11 mouse cellular contexts compared by ENCODE assay signal in the genomic region with DNA sequence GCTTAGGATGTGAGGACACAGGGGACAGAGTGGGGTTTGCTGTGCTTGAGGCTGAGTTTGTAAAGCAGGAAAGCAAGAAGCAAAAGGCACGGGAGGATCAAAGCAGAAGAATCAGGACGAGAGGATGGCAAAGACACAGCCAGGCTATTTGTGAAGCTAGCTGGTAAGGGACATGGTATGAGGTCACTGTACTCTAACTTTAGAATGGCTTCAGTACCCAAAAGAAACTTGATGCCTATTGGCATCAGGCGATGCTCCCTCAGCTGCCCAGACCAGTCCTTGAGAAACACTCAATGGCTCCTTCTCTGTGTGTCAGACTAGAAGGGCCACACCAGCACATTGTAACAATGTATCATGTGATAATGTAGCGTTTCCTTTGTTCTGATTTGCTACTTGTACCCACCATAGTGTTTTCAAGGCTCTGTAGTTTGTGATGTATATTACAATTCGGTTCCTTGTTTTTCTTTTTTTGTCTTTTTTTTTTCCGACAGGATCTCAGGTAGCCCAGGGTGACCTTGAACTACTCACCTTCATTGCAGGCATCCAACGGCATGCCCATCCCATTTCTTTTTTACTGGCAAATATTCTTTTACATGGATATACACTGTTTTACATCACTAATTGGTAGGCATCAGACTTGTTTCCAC.
"Had no signal": no experiment of that assay in that cellular context is flagged by ENCODE, and none has a peak within 500 bp of the region (broad histone marks: within the 10 kb centered on the region; RNA-seq: fewer than 3 reads in every experiment).

No protein-coding gene starts in this region.

- H3K4me3 ChIP-seq: limb, embryonic 13.5 days; midbrain, embryonic 13.5 days; neural tube, embryonic 12.5 days; stomach, embryonic 15.5 days had no signal

- H3K36me3 ChIP-seq: limb, embryonic 13.5 days; midbrain, embryonic 13.5 days; neural tube, embryonic 12.5 days; stomach, embryonic 15.5 days had no signal

- H3K27me3 ChIP-seq: limb, embryonic 13.5 days; midbrain, embryonic 13.5 days; neural tube, embryonic 12.5 days; stomach, embryonic 15.5 days had no signal

- DNase-seq: kidney, adult 8-10 months; kidney, postnatal 36 days; left cerebral cortex, postnatal 4 days; lung, adult 18-20 months; lung, postnatal 36 days; spleen, adult 18-20 months; thymus, postnatal 4 days had no signal

- H3K4me2 ChIP-seq: limb, embryonic 13.5 days; midbrain, embryonic 13.5 days; neural tube, embryonic 12.5 days; stomach, embryonic 15.5 days had no signal
